Mouse (Mus musculus) layer of hippocampus, postnatal 14 days (tissue): ENCODE measurements around the gene St7. TPM values are rescaled to one million over a fixed set of nuclear protein-coding genes. Genes with fewer than 3 reads are reported as not detected.
A peak's percentile ranks its signal among the peaks of the same experiment; 100 is the strongest.

Experiments used
- DNase-seq, 2 experiments: peaks; one replicate each; pipeline ENCODE4 v3.0.0; 2021 to 2022; ENCODE audit warnings: low spot score in 2 of 2, mixed read lengths in 1 of 2
- total RNA-seq, 2 experiments: library from RNA; stranded (reverse); gene quantifications; 2 replicates each; pipeline ENCODE4 v1.2.3; 2021

The St7 gene
- total RNA-seq, 2 experiments from 2014 or later = 40.8 to 42.2 TPM

GRCm38 (mm10) chr6:17811531-17811930 is 118.8 kb downstream of the St7 start:
- DNase-seq = no peak

- no peak for DNase-seq
These were observed 121.4 kb downstream of the St7 start for GRCm38 (mm10) chr6:17814074-17814649.

- DNase-seq = no peak
These were observed 124.2 kb downstream of the St7 start for GRCm38 (mm10) chr6:17816865-17817435.

- DNase-seq = no peak
These were observed 130.9 kb downstream of the St7 start for GRCm38 (mm10) chr6:17823614-17824013.

- DNase-seq = no peak
These were observed 132.0 kb downstream of the St7 start for GRCm38 (mm10) chr6:17824735-17825134.

- no peak for DNase-seq
These were observed 135.6 kb downstream of the St7 start for GRCm38 (mm10) chr6:17828382-17828781.

- no peak for DNase-seq
These were observed 137.2 kb downstream of the St7 start for GRCm38 (mm10) chr6:17829981-17830380.

- DNase-seq = peak; percentile 29 to 73
These were observed 141.8 kb downstream of the St7 start for GRCm38 (mm10) chr6:17834493-17834892.

- no peak for DNase-seq
These were observed 143.0 kb downstream of the St7 start for GRCm38 (mm10) chr6:17835693-17836092.

GRCm38 (mm10) chr6:17837676-17838075 is 144.9 kb downstream of the St7 start:
- DNase-seq = no peak

GRCm38 (mm10) chr6:17840431-17840830 is 147.7 kb downstream of the St7 start:
- DNase-seq = no peak

- peak; percentile 44 to 66 for DNase-seq
These were observed 150.0 kb downstream of the St7 start for GRCm38 (mm10) chr6:17842759-17843158.

GRCm38 (mm10) chr6:17851316-17851715 is 158.6 kb downstream of the St7 start:
- DNase-seq = no peak

- DNase-seq = no peak
These were observed 161.0 kb downstream of the St7 start for GRCm38 (mm10) chr6:17853587-17854274.

- no peak for DNase-seq
These were observed 162.9 kb downstream of the St7 start for GRCm38 (mm10) chr6:17855616-17856015.

GRCm38 (mm10) chr6:17859564-17859963 is 166.8 kb downstream of the St7 start:
- peak in 1 of 2 experiments; percentile 27 for DNase-seq

- peak in 1 of 2 experiments; percentile 28 for DNase-seq
These were observed 167.7 kb downstream of the St7 start for GRCm38 (mm10) chr6:17860463-17860862.

- no peak for DNase-seq
These were observed 175.1 kb downstream of the St7 start for GRCm38 (mm10) chr6:17867796-17868195.

- DNase-seq = no peak
These were observed 179.2 kb downstream of the St7 start for GRCm38 (mm10) chr6:17871831-17872372.

GRCm38 (mm10) chr6:17875606-17876005 is 182.9 kb downstream of the St7 start:
- DNase-seq = no peak

GRCm38 (mm10) chr6:17876023-17876613 is 183.4 kb downstream of the St7 start:
- no peak for DNase-seq

- DNase-seq = no peak
These were observed 184.0 kb downstream of the St7 start for GRCm38 (mm10) chr6:17876670-17877179.
